Mouse (Mus musculus): ENCODE measurements around the gene Gm340. TPM values are rescaled to one million over a fixed set of nuclear protein-coding genes. Genes with fewer than 3 reads are reported as not detected.
A peak's percentile ranks its signal among the peaks of the same experiment; 100 is the strongest.

Gm340 gene
- polyA plus RNA-seq (2015; fragmentation: Nextera tagmentation; extraction: Ambion mirVana) = 1.8 and 1.9 TPM in 2 replicates

GRCm38 (mm10) chr19:41581706-41582420, at the start of gene Gm340:
Gene Gm340, plus strand, starts transcription at chr19:41582370.
- Histone ChIP-seq H3K4me2 (ENCODE audit: low read depth, low read length) (no peak within 1 kb of the TSS), H3K4me3 (replicated peaks; ENCODE audit: low read length) (no peak within 1 kb of the TSS), H3K27me3 (ENCODE audit: control insufficient read depth, insufficient read depth, low read length) (no peaks in the 10 kb centered on the region), H3K9ac (ENCODE audit: low read length) (no peak within 1 kb of the TSS), H3K9me3 (replicated peaks; ENCODE audit: control insufficient read depth, low read length) (no peaks in the 10 kb centered on the region), H3K36me3 (ENCODE audit: control insufficient read depth, insufficient read depth, low read length) (peaks cover 9% of the 10 kb centered on the region), H3K27ac (ENCODE audit: low read length) (no peak within 1 kb of the TSS), H3K4me1 (ENCODE audit: control insufficient read depth, insufficient read depth, low read length) (no peaks in the 10 kb centered on the region)
- no peak for ATAC-seq (ENCODE audit: insufficient read depth, low FRiP score)
- 91% methylated on average over 23 of the region's 23 CpGs for WGBS

- no peak overlapping the region for H3K4me3 ChIP-seq (replicated peaks; ENCODE audit: low read length)
- no peaks in the 10 kb centered on the region; the same call in 1 of the 2 replicates for H3K36me3 ChIP-seq (ENCODE audit: control insufficient read depth, insufficient read depth, low read length)
- H3K4me1 ChIP-seq (ENCODE audit: control insufficient read depth, insufficient read depth, low read length) = no peaks in the 10 kb centered on the region
- no peak overlapping the region for H3K4me2 ChIP-seq (ENCODE audit: low read depth, low read length)
- H3K9me3 ChIP-seq (replicated peaks; ENCODE audit: control insufficient read depth, low read length) = no peaks in the 10 kb centered on the region
- over 99% methylated on average over 3 of the region's 3 CpGs for WGBS
- ATAC-seq (ENCODE audit: insufficient read depth, low FRiP score) = no peak
- no peaks in the 10 kb centered on the region for H3K27me3 ChIP-seq (ENCODE audit: control insufficient read depth, insufficient read depth, low read length)
- H3K9ac ChIP-seq (ENCODE audit: low read length) = no peak overlapping the region
- no peak overlapping the region for H3K27ac ChIP-seq (ENCODE audit: low read length)
These were observed 48.1 kb upstream of the Gm340 start for GRCm38 (mm10) chr19:41534021-41534420.

- no peak overlapping the region for H3K27ac ChIP-seq (ENCODE audit: low read length)
- no peak for ATAC-seq (ENCODE audit: insufficient read depth, low FRiP score)
These were observed 25.2 kb upstream of the Gm340 start for GRCm38 (mm10) chr19:41556981-41557380.

GRCm38 (mm10) chr19:41557491-41557890, 24.7 kb upstream of the Gm340 start:
- ATAC-seq (ENCODE audit: insufficient read depth, low FRiP score) = no peak
- Histone ChIP-seq H3K4me1 (ENCODE audit: control insufficient read depth, insufficient read depth, low read length) (no peaks in the 10 kb centered on the region), H3K27me3 (ENCODE audit: control insufficient read depth, insufficient read depth, low read length) (no peaks in the 10 kb centered on the region), H3K27ac (ENCODE audit: low read length) (no peak overlapping the region), H3K4me2 (ENCODE audit: low read depth, low read length) (no peak overlapping the region), H3K9me3 (replicated peaks; ENCODE audit: control insufficient read depth, low read length) (no peaks in the 10 kb centered on the region), H3K9ac (ENCODE audit: low read length) (no peak overlapping the region), H3K4me3 (replicated peaks; ENCODE audit: low read length) (no peak overlapping the region), H3K36me3 (ENCODE audit: control insufficient read depth, insufficient read depth, low read length) (peaks cover 6% of the 10 kb centered on the region; the same call in 1 of the 2 replicates)
- WGBS = 52% methylated on average over 4 of the region's 4 CpGs

More at GRCm38 (mm10) chr19:41556981-41557380, 25.2 kb upstream of the Gm340 start:
- Histone ChIP-seq H3K4me2 (ENCODE audit: low read depth, low read length) (no peak overlapping the region), H3K9me3 (replicated peaks; ENCODE audit: control insufficient read depth, low read length) (no peaks in the 10 kb centered on the region), H3K9ac (ENCODE audit: low read length) (no peak overlapping the region), H3K36me3 (ENCODE audit: control insufficient read depth, insufficient read depth, low read length) (peaks cover 6% of the 10 kb centered on the region; the same call in 1 of the 2 replicates), H3K4me3 (replicated peaks; ENCODE audit: low read length) (no peak overlapping the region), H3K4me1 (ENCODE audit: control insufficient read depth, insufficient read depth, low read length) (no peaks in the 10 kb centered on the region), H3K27me3 (ENCODE audit: control insufficient read depth, insufficient read depth, low read length) (no peaks in the 10 kb centered on the region)
- WGBS = 73% methylated on average over 4 of the region's 4 CpGs

GRCm38 (mm10) chr19:41558891-41559486, 23.2 kb upstream of the Gm340 start:
- no peaks in the 10 kb centered on the region for H3K9me3 ChIP-seq (replicated peaks; ENCODE audit: control insufficient read depth, low read length)
- H3K4me1 ChIP-seq (ENCODE audit: control insufficient read depth, insufficient read depth, low read length) = no peaks in the 10 kb centered on the region
- no peaks in the 10 kb centered on the region for H3K27me3 ChIP-seq (ENCODE audit: control insufficient read depth, insufficient read depth, low read length)
- ATAC-seq (ENCODE audit: insufficient read depth, low FRiP score) = no peak
- no peak overlapping the region for H3K27ac ChIP-seq (ENCODE audit: low read length)
- no peak overlapping the region for H3K4me3 ChIP-seq (replicated peaks; ENCODE audit: low read length)
- no peak overlapping the region for H3K9ac ChIP-seq (ENCODE audit: low read length)
- H3K36me3 ChIP-seq (ENCODE audit: control insufficient read depth, insufficient read depth, low read length) = peaks cover 6% of the 10 kb centered on the region; the same call in 1 of the 2 replicates
- 89% methylated on average over 9 of the region's 9 CpGs for WGBS
- H3K4me2 ChIP-seq (ENCODE audit: low read depth, low read length) = no peak overlapping the region

GRCm38 (mm10) chr19:41560856-41561255, 21.3 kb upstream of the Gm340 start:
- Histone ChIP-seq H3K36me3 (ENCODE audit: control insufficient read depth, insufficient read depth, low read length) (peaks cover 6% of the 10 kb centered on the region; the same call in 1 of the 2 replicates), H3K9me3 (replicated peaks; ENCODE audit: control insufficient read depth, low read length) (no peaks in the 10 kb centered on the region), H3K9ac (ENCODE audit: low read length) (no peak overlapping the region), H3K4me2 (ENCODE audit: low read depth, low read length) (no peak overlapping the region), H3K4me1 (ENCODE audit: control insufficient read depth, insufficient read depth, low read length) (no peaks in the 10 kb centered on the region), H3K27me3 (ENCODE audit: control insufficient read depth, insufficient read depth, low read length) (no peaks in the 10 kb centered on the region), H3K4me3 (replicated peaks; ENCODE audit: low read length) (no peak overlapping the region), H3K27ac (ENCODE audit: low read length) (no peak overlapping the region)
- ATAC-seq (ENCODE audit: insufficient read depth, low FRiP score) = no peak
- 84% methylated on average over 3 of the region's 3 CpGs for WGBS

GRCm38 (mm10) chr19:41568791-41569190, 13.4 kb upstream of the Gm340 start:
- WGBS = 26% methylated on average over 2 of the region's 2 CpGs
- H3K4me2 ChIP-seq (ENCODE audit: low read depth, low read length) = no peak overlapping the region
- H3K27me3 ChIP-seq (ENCODE audit: control insufficient read depth, insufficient read depth, low read length) = no peaks in the 10 kb centered on the region
- H3K9me3 ChIP-seq (replicated peaks; ENCODE audit: control insufficient read depth, low read length) = no peaks in the 10 kb centered on the region
- no peak overlapping the region for H3K4me3 ChIP-seq (replicated peaks; ENCODE audit: low read length)
- no peaks in the 10 kb centered on the region for H3K4me1 ChIP-seq (ENCODE audit: control insufficient read depth, insufficient read depth, low read length)
- H3K36me3 ChIP-seq (ENCODE audit: control insufficient read depth, insufficient read depth, low read length) = no peaks in the 10 kb centered on the region
- ATAC-seq (ENCODE audit: insufficient read depth, low FRiP score) = no peak
- H3K9ac ChIP-seq (ENCODE audit: low read length) = no peak overlapping the region
- no peak overlapping the region for H3K27ac ChIP-seq (ENCODE audit: low read length)

- Histone ChIP-seq H3K4me3 (replicated peaks; ENCODE audit: low read length) (no peak overlapping the region), H3K36me3 (ENCODE audit: control insufficient read depth, insufficient read depth, low read length) (no peaks in the 10 kb centered on the region), H3K4me2 (ENCODE audit: low read depth, low read length) (no peak overlapping the region), H3K9me3 (replicated peaks; ENCODE audit: control insufficient read depth, low read length) (no peaks in the 10 kb centered on the region), H3K4me1 (ENCODE audit: control insufficient read depth, insufficient read depth, low read length) (no peaks in the 10 kb centered on the region), H3K27me3 (ENCODE audit: control insufficient read depth, insufficient read depth, low read length) (no peaks in the 10 kb centered on the region), H3K27ac (ENCODE audit: low read length) (no peak overlapping the region), H3K9ac (ENCODE audit: low read length) (no peak overlapping the region)
- 79% methylated on average over 2 of the region's 2 CpGs for WGBS
- ATAC-seq (ENCODE audit: insufficient read depth, low FRiP score) = no peak
These were observed 8.5 kb upstream of the Gm340 start for GRCm38 (mm10) chr19:41573700-41574099.

- peak; percentile 84 for ATAC-seq (ENCODE audit: insufficient read depth, low FRiP score)
- no peak overlapping the region for H3K27ac ChIP-seq (ENCODE audit: low read length)
- no peak overlapping the region for H3K4me2 ChIP-seq (ENCODE audit: low read depth, low read length)
- H3K4me1 ChIP-seq (ENCODE audit: control insufficient read depth, insufficient read depth, low read length) = no peaks in the 10 kb centered on the region
- peaks cover 7% of the 10 kb centered on the region for H3K36me3 ChIP-seq (ENCODE audit: control insufficient read depth, insufficient read depth, low read length)
- no peaks in the 10 kb centered on the region for H3K9me3 ChIP-seq (replicated peaks; ENCODE audit: control insufficient read depth, low read length)
- H3K27me3 ChIP-seq (ENCODE audit: control insufficient read depth, insufficient read depth, low read length) = no peaks in the 10 kb centered on the region
- H3K9ac ChIP-seq (ENCODE audit: low read length) = no peak overlapping the region
- no peak overlapping the region for H3K4me3 ChIP-seq (replicated peaks; ENCODE audit: low read length)
These were observed 4.6 kb upstream of the Gm340 start for GRCm38 (mm10) chr19:41577576-41577975.
